Mouse (Mus musculus) heart, embryonic 14.5 days (tissue): ENCODE results near the gene Nanos3. TPM values are rescaled to one million over a fixed set of nuclear protein-coding genes. Genes with fewer than 3 reads are reported as not detected.

Source experiments
- ATAC-seq: fragments of 200-750 bp; cut with Nextera tagmentation; 2 replicates; pipeline ENCODE4 v1.8.0; 2017; ENCODE audit warnings: low read depth, moderate TSS enrichment; ENCODE audit not compliant: insufficient number of reproducible peaks, insufficient read depth, low FRiP score
- H3K27ac ChIP-seq, 2 experiments: fragments of 200-500 bp in 1 of 2; fragments of 300-500 bp in 1 of 2; sonication (generic) in 1 of 2; replicated peaks in 1 of 2; 2 replicates each; pipeline ENCODE4 v1.5.1; 2012 to 2014; ENCODE audit warnings: low read depth in 2 of 2, low read length in 2 of 2, control low read depth in 1 of 2, mild to moderate bottlenecking in 1 of 2, mixed read lengths in 1 of 2; ENCODE audit not compliant: control insufficient read depth in 1 of 2, insufficient read depth in 1 of 2
- H3K27me3 ChIP-seq: fragments of 300-500 bp; sonication (generic); 2 replicates; pipeline ENCODE4 v1.6.1; 2014; ENCODE audit warnings: mild to moderate bottlenecking, low read length, control low read depth; ENCODE audit not compliant: control insufficient read depth, insufficient read depth
- H3K36me3 ChIP-seq: fragments of 300-500 bp; sonication (generic); 2 replicates; pipeline ENCODE4 v1.6.1; 2014; ENCODE audit warnings: mild to moderate bottlenecking, control low read depth, low read length, mixed read lengths; ENCODE audit not compliant: control insufficient read depth, insufficient read depth
- H3K4me1 ChIP-seq, 2 experiments: fragments of 200-500 bp in 1 of 2; fragments of 300-500 bp in 1 of 2; sonication (generic) in 1 of 2; 2 replicates each; pipeline ENCODE4 v1.6.1; 2012 to 2014; ENCODE audit warnings: low read length in 2 of 2, control low read depth in 1 of 2, mixed read lengths in 1 of 2; ENCODE audit not compliant: control insufficient read depth in 2 of 2, insufficient read depth in 2 of 2
- H3K4me2 ChIP-seq: fragments of 300-500 bp; sonication (generic); 2 replicates; pipeline ENCODE4 v1.6.1; 2014; ENCODE audit warnings: mild to moderate bottlenecking, low read length
- H3K4me3 ChIP-seq, 2 experiments: fragments of 200-500 bp in 1 of 2; fragments of 300-500 bp in 1 of 2; sonication (generic) in 1 of 2; 2 replicates each; pipeline ENCODE4 v1.5.1; 2012 to 2014; ENCODE audit warnings: low read length in 2 of 2, mild to moderate bottlenecking in 2 of 2, control low read depth in 1 of 2, low read depth in 1 of 2, moderate library complexity in 1 of 2; ENCODE audit not compliant: control insufficient read depth in 1 of 2, insufficient read depth in 1 of 2
- H3K9ac ChIP-seq: fragments of 300-500 bp; sonication (generic); 2 replicates; pipeline ENCODE4 v1.6.1; 2014; ENCODE audit warnings: mild to moderate bottlenecking, low read length
- H3K9me3 ChIP-seq: fragments of 300-500 bp; sonication (generic); 2 replicates; pipeline ENCODE4 v1.6.1; 2016; ENCODE audit warnings: low read length, control low read depth; ENCODE audit not compliant: control insufficient read depth
- WGBS: fragments of 180-500 bp; shearing (Covaris S2); extraction: QIAGEN DNeasy Blood & Tissue Kit; methylation state at CpG from one replicate; pipeline ENCODE4 v1.1.7; 2014; 5-methylcytosine and 5-hydroxymethylcytosine counted together
- polyA plus RNA-seq: library from polyadenylated mRNA; unstranded; fragments of >200 nt; fragmentation: Nextera tagmentation; extraction: Ambion mirVana; gene quantifications from 2 replicates; pipeline ENCODE4 v1.2.1, GENCODE M21; 2014

Gene Nanos3
- polyA plus RNA-seq, 1 experiment from 2014 or later: 3.8 TPM

GRCm38 (mm10) chr8:84200652-84201544, 15.9 kb upstream of the Nanos3 start:
- peak overlapping the region; percentile 91 for H3K4me2 ChIP-seq
- H3K27me3 ChIP-seq: no peaks in the 10 kb centered on the region
- H3K36me3 ChIP-seq: peaks cover 20% of the 10 kb centered on the region
- peak overlapping the region; percentile 98 to 99 for H3K27ac ChIP-seq
- peak overlapping the region; percentile 64 to 83 for H3K4me3 ChIP-seq
- H3K9ac ChIP-seq: peak overlapping the region; percentile 95
- 3% methylated on average over 51 of the region's 70 CpGs for WGBS
- no peaks in the 10 kb centered on the region for H3K9me3 ChIP-seq
- ATAC-seq: peak; percentile 35
- peaks cover 41 to 55% of the 10 kb centered on the region in 2 experiments for H3K4me1 ChIP-seq

GRCm38 (mm10) chr8:84200126-84200555, 15.1 kb upstream of the Nanos3 start:
- Histone ChIP-seq H3K4me3 (peak overlapping the region; percentile 64 to 83), H3K27me3 (no peaks in the 10 kb centered on the region), H3K27ac (peak overlapping the region; percentile 91 to 99), H3K9me3 (no peaks in the 10 kb centered on the region), H3K9ac (peak overlapping the region; percentile 95), H3K36me3 (peaks cover 13% of the 10 kb centered on the region), H3K4me2 (peak overlapping the region; percentile 91), H3K4me1 (peaks cover 41 to 55% of the 10 kb centered on the region in 2 experiments)
- WGBS: 22% methylated on average over 8 of the region's 8 CpGs
- ATAC-seq: no peak

- peak overlapping the region; percentile 91 for H3K4me2 ChIP-seq
- H3K27ac ChIP-seq: peak overlapping the region; percentile 91 to 99
- no peaks in the 10 kb centered on the region for H3K27me3 ChIP-seq
- peak overlapping the region; percentile 95 for H3K9ac ChIP-seq
- H3K36me3 ChIP-seq: peaks cover 7% of the 10 kb centered on the region
- no peak for ATAC-seq
- peaks cover 41 to 55% of the 10 kb centered on the region in 2 experiments for H3K4me1 ChIP-seq
- 61% methylated on average over 11 of the region's 11 CpGs for WGBS
- no peaks in the 10 kb centered on the region for H3K9me3 ChIP-seq
- no peak overlapping the region for H3K4me3 ChIP-seq
Measured at GRCm38 (mm10) chr8:84199348-84200125, 14.5 kb upstream of the Nanos3 start.

GRCm38 (mm10) chr8:84198871-84199270, 13.9 kb upstream of the Nanos3 start:
- H3K4me1 ChIP-seq: peaks cover 38 to 50% of the 10 kb centered on the region in 2 experiments
- H3K4me2 ChIP-seq: peak overlapping the region; percentile 72
- H3K27ac ChIP-seq: peak overlapping the region; percentile 91 to 99
- peaks cover 6% of the 10 kb centered on the region; the same call in 1 of the 2 replicates for H3K36me3 ChIP-seq
- H3K9me3 ChIP-seq: no peaks in the 10 kb centered on the region
- H3K4me3 ChIP-seq: peak overlapping the region in 1 of 2 experiments; percentile 51; a peak in 2 of 4 replicates
- WGBS: 32% methylated on average over 4 of the region's 4 CpGs
- peak overlapping the region; percentile 76 for H3K9ac ChIP-seq
- H3K27me3 ChIP-seq: no peaks in the 10 kb centered on the region
- ATAC-seq: no peak

- H3K9me3 ChIP-seq: no peaks in the 10 kb centered on the region
- peak overlapping the region; percentile 76 for H3K9ac ChIP-seq
- H3K36me3 ChIP-seq: peaks cover 6% of the 10 kb centered on the region; the same call in 1 of the 2 replicates
- no peaks in the 10 kb centered on the region for H3K27me3 ChIP-seq
- 3% methylated on average over 30 of the region's 30 CpGs for WGBS
- peaks cover 36 to 47% of the 10 kb centered on the region in 2 experiments for H3K4me1 ChIP-seq
- peak overlapping the region; percentile 51 to 56 for H3K4me3 ChIP-seq
- ATAC-seq: peak; percentile 66
- peak overlapping the region; percentile 72 for H3K4me2 ChIP-seq
- H3K27ac ChIP-seq: peak overlapping the region; percentile 91 to 99
Measured at GRCm38 (mm10) chr8:84197922-84198774, 13.1 kb upstream of the Nanos3 start.

GRCm38 (mm10) chr8:84197141-84197921, 12.3 kb upstream of the Nanos3 start:
- Histone ChIP-seq H3K9ac (peak overlapping the region; percentile 76), H3K27me3 (no peaks in the 10 kb centered on the region), H3K36me3 (peaks cover 3% of the 10 kb centered on the region; the same call in 1 of the 2 replicates), H3K4me1 (peaks cover 35 to 47% of the 10 kb centered on the region in 2 experiments), H3K4me3 (peak overlapping the region; percentile 51 to 56), H3K27ac (peak overlapping the region; percentile 91 to 99), H3K4me2 (peak overlapping the region; percentile 72), H3K9me3 (no peaks in the 10 kb centered on the region)
- 4% methylated on average over 43 of the region's 43 CpGs for WGBS
- ATAC-seq: peak; percentile 18; the same call in 1 of the 2 replicates
